Mouse (Mus musculus) monocyte, adult 5-6 weeks (primary cell): ENCODE data around the gene Lrrc4. TPM values are rescaled to one million over a fixed set of nuclear protein-coding genes. Genes with fewer than 3 reads are reported as not detected.

ENCODE experiments used
- ATAC-seq: fragments of 153-309, 156-312 bp; replicated peaks from 2 replicates; pipeline ENCODE4 v1.8.0; 2017; ENCODE audit warnings: mild to moderate bottlenecking; ENCODE audit not compliant: low TSS enrichment, insufficient number of reproducible peaks, severe bottlenecking, poor library complexity, low FRiP score
- total RNA-seq: library from RNA; stranded (forward); fragments of 200-1000, 200-491, 200-594 nt; gene quantifications from 3 replicates; pipeline ENCODE4 v1.2.3, GENCODE M21; 2017

The Lrrc4 gene
- total RNA-seq, 1 experiment from 2014 or later, result not detected

- ATAC-seq, result no peak
These were observed 1.3 kb upstream of the Lrrc4 start for GRCm38 (mm10) chr6:28832751-28833291.

GRCm38 (mm10) chr6:28831854-28832750 is 555 bp upstream of the Lrrc4 start:
- no peak for ATAC-seq

- ATAC-seq, result no peak
These were observed 1.2 kb downstream of the Lrrc4 start for GRCm38 (mm10) chr6:28830306-28830705.

- no peak for ATAC-seq
These were observed 3.0 kb downstream of the Lrrc4 start for GRCm38 (mm10) chr6:28828593-28828992.

GRCm38 (mm10) chr6:28827565-28827964 is 4.0 kb downstream of the Lrrc4 start:
- ATAC-seq, result no peak

- no peak for ATAC-seq
These were observed 4.7 kb downstream of the Lrrc4 start for GRCm38 (mm10) chr6:28826689-28827389.

GRCm38 (mm10) chr6:28825894-28826293 is 5.7 kb downstream of the Lrrc4 start:
- ATAC-seq, result no peak

GRCm38 (mm10) chr6:28823802-28824201 is 7.7 kb downstream of the Lrrc4 start:
- no peak for ATAC-seq

- no peak for ATAC-seq
These were observed 8.2 kb downstream of the Lrrc4 start for GRCm38 (mm10) chr6:28823375-28823774.

GRCm38 (mm10) chr6:28822296-28822695 is 9.3 kb downstream of the Lrrc4 start:
- ATAC-seq, result no peak

GRCm38 (mm10) chr6:28819509-28820358 is 11.8 kb downstream of the Lrrc4 start:
- ATAC-seq, result no peak

- no peak for ATAC-seq
These were observed 14.5 kb downstream of the Lrrc4 start for GRCm38 (mm10) chr6:28817039-28817438.

GRCm38 (mm10) chr6:28814895-28815294 is 16.7 kb downstream of the Lrrc4 start:
- ATAC-seq, result no peak

- no peak for ATAC-seq
These were observed 18.5 kb downstream of the Lrrc4 start for GRCm38 (mm10) chr6:28813057-28813456.

- ATAC-seq, result no peak
These were observed 26.8 kb downstream of the Lrrc4 start for GRCm38 (mm10) chr6:28804751-28805150.

GRCm38 (mm10) chr6:28803678-28804279 is 27.8 kb downstream of the Lrrc4 start:
- ATAC-seq, result no peak

GRCm38 (mm10) chr6:28800976-28801375 is 30.6 kb downstream of the Lrrc4 start:
- ATAC-seq, result no peak

- no peak for ATAC-seq
These were observed 31.7 kb downstream of the Lrrc4 start for GRCm38 (mm10) chr6:28799818-28800217.
